Mouse (Mus musculus): ENCODE measurements around the gene Tmcc3. TPM values are rescaled to one million over a fixed set of nuclear protein-coding genes. Genes with fewer than 3 reads are reported as not detected.

Tmcc3 gene
- polyA plus RNA-seq, 1 experiment = 22.1 TPM

- Histone ChIP-seq H3K27ac (ENCODE audit: insufficient read depth, low read depth, low read length) (no peak overlapping the region), H3K4me1 (ENCODE audit: control insufficient read depth, insufficient read depth, low read length) (no peaks in the 10 kb centered on the region), H3K4me3 (ENCODE audit: insufficient read depth, low read length) (no peak overlapping the region)
- no peak for TF ChIP-seq CTCF (IDR thresholded peaks at IDR 0.05; ENCODE audit: low read depth, low read length)
- TF ChIP-seq POLR2A (IDR thresholded peaks at IDR 0.05; ENCODE audit: borderline replicate concordance, low read depth, low read length) = no peak
Observed at GRCm38 (mm10) chr10:94625606-94626005, 313.9 kb downstream of the Tmcc3 start.

DNA sequence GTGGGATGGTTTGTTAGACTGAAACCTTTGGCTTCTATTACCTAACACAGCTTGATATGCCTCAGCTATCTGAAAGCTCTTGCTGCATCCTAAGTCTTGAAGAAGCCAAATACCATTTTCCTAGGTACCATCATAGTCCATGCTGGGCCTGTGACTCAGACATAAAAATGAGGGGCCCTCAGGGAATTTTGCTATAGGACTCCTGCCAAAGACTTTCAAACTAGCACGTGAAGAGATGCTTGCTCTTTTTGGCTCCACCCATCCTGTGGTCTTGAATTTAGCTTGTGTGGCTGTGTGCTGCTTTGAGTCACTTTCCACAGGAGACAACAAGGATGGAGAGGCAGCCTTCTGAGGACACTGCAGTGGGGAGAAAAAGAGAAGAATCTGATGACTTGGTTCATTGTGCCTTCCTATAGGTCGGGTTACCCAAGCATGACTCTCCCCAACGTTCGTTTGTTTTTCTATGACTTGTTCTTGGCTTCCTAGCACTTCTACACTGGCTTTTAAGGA lies 319.1 kb downstream of the Tmcc3 start:
- no peak overlapping the region for H3K4me3 ChIP-seq (ENCODE audit: insufficient read depth, low read length)
- H3K4me1 ChIP-seq (ENCODE audit: control insufficient read depth, insufficient read depth, low read length) = no peaks in the 10 kb centered on the region
- TF ChIP-seq CTCF (IDR thresholded peaks at IDR 0.05; ENCODE audit: low read depth, low read length) (no peak), POLR2A (IDR thresholded peaks at IDR 0.05; ENCODE audit: borderline replicate concordance, low read depth, low read length) (no peak)
- no peak overlapping the region for H3K27ac ChIP-seq (ENCODE audit: insufficient read depth, low read depth, low read length)

DNA sequence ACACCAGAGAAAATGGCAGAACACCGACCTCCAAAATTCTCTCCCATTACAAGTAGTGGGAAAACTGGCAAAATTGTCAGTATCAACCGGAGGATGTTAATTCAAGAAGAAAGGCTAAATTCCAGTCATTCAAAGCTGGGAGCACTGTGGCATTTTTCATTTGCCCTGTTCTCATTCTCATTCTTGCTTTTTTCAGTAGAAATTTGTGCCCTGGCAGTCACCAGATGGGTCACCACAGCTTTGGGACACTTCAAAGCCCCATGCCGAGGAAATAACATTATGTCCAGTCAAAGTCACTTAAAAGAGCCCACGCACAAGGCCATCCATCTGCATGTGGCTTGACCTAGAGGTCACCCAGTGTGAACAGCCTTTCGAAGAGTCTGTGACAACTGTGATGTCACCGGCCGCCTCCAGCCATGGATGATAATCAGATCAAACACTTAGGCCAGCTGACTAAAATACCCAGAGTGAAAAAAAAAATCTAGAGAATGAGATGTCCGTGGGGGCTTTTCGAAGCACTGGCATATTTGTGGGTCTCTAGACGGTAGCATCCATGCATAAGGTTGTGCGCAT lies 319.9 kb downstream of the Tmcc3 start:
- no peak overlapping the region for H3K27ac ChIP-seq (ENCODE audit: insufficient read depth, low read depth, low read length)
- no peak overlapping the region for H3K4me3 ChIP-seq (ENCODE audit: insufficient read depth, low read length)
- H3K4me1 ChIP-seq (ENCODE audit: control insufficient read depth, insufficient read depth, low read length) = no peaks in the 10 kb centered on the region
- TF ChIP-seq CTCF (IDR thresholded peaks at IDR 0.05; ENCODE audit: low read depth, low read length) (no peak), POLR2A (IDR thresholded peaks at IDR 0.05; ENCODE audit: borderline replicate concordance, low read depth, low read length) (no peak)

GRCm38 (mm10) chr10:94632245-94632644 lies 320.5 kb downstream of the Tmcc3 start:
- no peak for TF ChIP-seq POLR2A (IDR thresholded peaks at IDR 0.05; ENCODE audit: borderline replicate concordance, low read depth, low read length)
- TF ChIP-seq CTCF (IDR thresholded peaks at IDR 0.05; ENCODE audit: low read depth, low read length) = no peak
- no peak overlapping the region for H3K27ac ChIP-seq (ENCODE audit: insufficient read depth, low read depth, low read length)
- H3K4me3 ChIP-seq (ENCODE audit: insufficient read depth, low read length) = no peak overlapping the region
- H3K4me1 ChIP-seq (ENCODE audit: control insufficient read depth, insufficient read depth, low read length) = no peaks in the 10 kb centered on the region

DNA sequence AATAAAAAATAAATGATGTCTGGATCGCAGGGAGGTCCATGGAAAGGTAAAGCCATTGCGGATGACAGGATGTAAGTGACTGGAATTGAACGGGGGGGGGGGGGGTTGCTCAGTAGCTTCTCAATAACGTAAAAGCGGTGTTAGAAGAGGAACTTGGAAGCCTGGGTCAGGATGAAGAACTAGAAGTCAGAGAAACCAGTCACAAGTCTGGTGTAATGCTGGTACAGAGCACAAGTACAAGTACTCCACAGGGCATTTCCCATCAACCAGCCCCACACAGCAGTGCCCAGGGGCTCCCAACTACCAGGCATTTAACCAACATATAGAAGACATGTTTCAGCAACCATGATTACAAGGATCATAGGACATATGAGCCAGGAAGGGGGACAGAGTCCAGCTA lies 326.9 kb downstream of the Tmcc3 start:
- TF ChIP-seq CTCF (IDR thresholded peaks at IDR 0.05; ENCODE audit: low read depth, low read length) (no peak), POLR2A (IDR thresholded peaks at IDR 0.05; ENCODE audit: borderline replicate concordance, low read depth, low read length) (no peak)
- Histone ChIP-seq H3K4me3 (ENCODE audit: insufficient read depth, low read length) (no peak overlapping the region), H3K4me1 (ENCODE audit: control insufficient read depth, insufficient read depth, low read length) (peaks cover 29% of the 10 kb centered on the region), H3K27ac (ENCODE audit: insufficient read depth, low read depth, low read length) (peak overlapping the region; percentile 44)

- H3K27ac ChIP-seq (ENCODE audit: insufficient read depth, low read depth, low read length) = peak overlapping the region; percentile 72
- peaks cover 29% of the 10 kb centered on the region for H3K4me1 ChIP-seq (ENCODE audit: control insufficient read depth, insufficient read depth, low read length)
- H3K4me3 ChIP-seq (ENCODE audit: insufficient read depth, low read length) = no peak overlapping the region
- TF ChIP-seq POLR2A (IDR thresholded peaks at IDR 0.05; ENCODE audit: borderline replicate concordance, low read depth, low read length) (no peak), CTCF (IDR thresholded peaks at IDR 0.05; ENCODE audit: low read depth, low read length) (no peak)
Observed at GRCm38 (mm10) chr10:94639281-94639680, 327.5 kb downstream of the Tmcc3 start.

GRCm38 (mm10) chr10:94640067-94640466 lies 328.3 kb downstream of the Tmcc3 start:
- H3K4me3 ChIP-seq (ENCODE audit: insufficient read depth, low read length) = no peak overlapping the region
- TF ChIP-seq CTCF (IDR thresholded peaks at IDR 0.05; ENCODE audit: low read depth, low read length) = no peak
- TF ChIP-seq POLR2A (IDR thresholded peaks at IDR 0.05; ENCODE audit: borderline replicate concordance, low read depth, low read length) = no peak

More at GRCm38 (mm10) chr10:94640067-94640466, 328.3 kb downstream of the Tmcc3 start:
- Histone ChIP-seq H3K27ac (ENCODE audit: insufficient read depth, low read depth, low read length) (peak overlapping the region; percentile 72), H3K4me1 (ENCODE audit: control insufficient read depth, insufficient read depth, low read length) (peaks cover 29% of the 10 kb centered on the region)

Other genes starting within 250 kb of the Tmcc3 start
- 12.5 and 12.9 TPM in 2 replicates for gene Nr2c1, start 163.9 kb upstream of the Tmcc3 start, polyA plus RNA-seq (2012; ENCODE audit: insufficient read depth, insufficient read length, missing spikeins)
- 97.1 and 110 TPM in 2 replicates for gene Ndufa12, start 113.2 kb upstream of the Tmcc3 start, polyA plus RNA-seq (2012; ENCODE audit: insufficient read depth, insufficient read length, missing spikeins)
- gene Gm4792, start 13.2 kb upstream of the Tmcc3 start, polyA plus RNA-seq (2012; ENCODE audit: insufficient read depth, insufficient read length, missing spikeins) = not detected in 2 replicates

Data from bone marrow macrophage, adult 2 months (primary cell).